Mouse (Mus musculus): ENCODE results near the gene Bbs7. TPM values are rescaled to one million over a fixed set of nuclear protein-coding genes. Genes with fewer than 3 reads are reported as not detected.
"Not testable (repeated sequence)": the region's sequence is repeated elsewhere in the genome, so short reads cannot be mapped to it uniquely, and the experiment has no call there.

Gene Bbs7
- total RNA-seq (2021), result 1 to 10 TPM; 6.0 to 7.7 TPM
- long read RNA-seq, experiment 1, transcript Bbs7-203 (19 exons, 2,687 nt), result major isoform, 6 of 7 reads
- long read RNA-seq, experiment 1, partial matches to known transcripts, result 1 of 7 reads
- long read RNA-seq, experiment 1, other reads (novel, unspliced or antisense), result 0 of 7 reads
- long read RNA-seq, experiment 2, transcript Bbs7-203 (19 exons, 2,687 nt), result major isoform, 7 of 8 reads
- long read RNA-seq, experiment 2, partial matches to known transcripts, result 1 of 8 reads
- long read RNA-seq, experiment 2, other reads (novel, unspliced or antisense), result 0 of 8 reads

- DNase-seq, result peak; percentile 91
Observed at GRCm38 (mm10) chr3:36613202-36613907, at the start of gene Bbs7. Bbs7 (minus strand) TSS chr3:36613477.

- DNase-seq, result not testable (repeated sequence)
Observed at GRCm38 (mm10) chr3:36645245-36645559, 31.9 kb upstream of the Bbs7 start.

GRCm38 (mm10) chr3:36644554-36645244 lies 31.4 kb upstream of the Bbs7 start:
- DNase-seq, result no peak

GRCm38 (mm10) chr3:36643354-36643753 lies 30.1 kb upstream of the Bbs7 start:
- no peak for DNase-seq

GRCm38 (mm10) chr3:36642736-36643135 lies 29.5 kb upstream of the Bbs7 start:
- DNase-seq, result no peak

- no peak for DNase-seq
Observed at GRCm38 (mm10) chr3:36640787-36641186, 27.5 kb upstream of the Bbs7 start.

- DNase-seq, result peak; percentile 21
Observed at GRCm38 (mm10) chr3:36635449-36635848, 22.2 kb upstream of the Bbs7 start.

GRCm38 (mm10) chr3:36626803-36627202 lies 13.5 kb upstream of the Bbs7 start:
- DNase-seq, result no peak

GRCm38 (mm10) chr3:36618181-36618580 lies 4.9 kb upstream of the Bbs7 start:
- DNase-seq, result no peak

- peak; percentile 12 for DNase-seq
Observed at GRCm38 (mm10) chr3:36613908-36614255, 605 bp upstream of the Bbs7 start.

GRCm38 (mm10) chr3:36612687-36613086 lies 590 bp downstream of the Bbs7 start:
- DNase-seq, result no peak

GRCm38 (mm10) chr3:36605894-36606783 lies 7.1 kb downstream of the Bbs7 start:
- DNase-seq, result no peak

- not testable (repeated sequence) for DNase-seq
Observed at GRCm38 (mm10) chr3:36599773-36600172, 13.5 kb downstream of the Bbs7 start.

GRCm38 (mm10) chr3:36598811-36599210 lies 14.5 kb downstream of the Bbs7 start:
- DNase-seq, result no peak

- DNase-seq, result peak; percentile 98
Observed at GRCm38 (mm10) chr3:36571827-36572378, 41.4 kb downstream of the Bbs7 start, which contains the start of gene Ccna2. Ccna2 (minus strand) TSS chr3:36572150.

GRCm38 (mm10) chr3:36571361-36571826 lies 41.9 kb downstream of the Bbs7 start:
- peak; percentile 54 for DNase-seq

GRCm38 (mm10) chr3:36569836-36570235 lies 43.4 kb downstream of the Bbs7 start:
- no peak for DNase-seq

GRCm38 (mm10) chr3:36563666-36564065 lies 49.6 kb downstream of the Bbs7 start:
- DNase-seq, result no peak

GRCm38 (mm10) chr3:36559606-36560005 lies 53.7 kb downstream of the Bbs7 start:
- no peak for DNase-seq

- no peak for DNase-seq
Observed at GRCm38 (mm10) chr3:36557601-36558000, 55.7 kb downstream of the Bbs7 start.

- peak; percentile 96 for DNase-seq
Observed at GRCm38 (mm10) chr3:36552406-36553047, 60.8 kb downstream of the Bbs7 start, which contains the start of gene Exosc9. Exosc9 (plus strand) TSS chr3:36552606.

Measured in gastrocnemius, postnatal 10 days (tissue).